Mouse (Mus musculus): ENCODE measurements around the gene Olfr738. TPM values are rescaled to one million over a fixed set of nuclear protein-coding genes. Genes with fewer than 3 reads are reported as not detected.

Gene Olfr738
- total RNA-seq (2021) = not detected

DNA sequence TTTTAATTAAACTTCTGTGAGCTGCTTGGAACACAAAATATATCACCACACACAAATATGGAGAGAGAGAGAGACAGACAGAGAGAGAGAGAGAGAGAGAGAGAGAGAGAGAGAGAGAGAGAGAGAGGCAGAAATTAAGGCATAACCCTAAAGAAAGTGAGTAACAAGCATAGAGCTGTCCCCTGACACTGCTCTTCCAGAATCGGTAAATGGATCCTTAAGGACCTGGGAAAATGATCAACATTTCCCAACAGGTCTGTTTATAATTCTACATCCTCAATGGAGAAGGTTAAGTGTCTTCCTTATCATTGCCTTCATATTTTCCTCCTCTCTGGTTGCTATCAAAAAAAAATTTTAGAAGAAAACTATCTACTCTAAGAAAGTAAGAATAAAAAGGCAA is at the start of gene Olfr738:
TSS of gene Olfr738 (plus strand) at position 301 of the 400 bp plus-strand sequence.
- intact Hi-C loops (cut with DNase I) = no loop called here
- no peak for DNase-seq (ENCODE audit: low spot score in 2 of 2)

DNA sequence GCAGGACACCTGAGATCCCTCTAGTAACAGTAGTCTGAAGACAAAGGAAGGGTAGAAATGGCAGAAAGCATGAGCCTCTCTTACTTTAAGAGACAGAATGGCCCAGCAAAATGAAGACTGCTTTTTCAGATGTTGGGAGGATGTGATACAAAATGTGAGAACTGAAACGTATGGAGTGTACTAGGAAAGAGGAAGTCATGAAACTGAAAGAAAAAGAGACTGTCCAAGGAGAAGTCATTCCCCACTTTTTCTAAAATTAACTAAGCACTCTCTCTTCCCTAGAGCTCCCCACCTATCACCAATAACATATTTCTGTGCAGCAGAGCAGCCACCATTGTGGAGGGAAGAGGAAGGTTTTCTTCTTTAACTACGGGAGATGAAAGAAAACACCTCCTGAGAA is 49.8 kb upstream of the Olfr738 start, which contains the start of gene Tlr11:
TSS of gene Tlr11 (plus strand) at position 322 of the 400 bp plus-strand sequence.
- intact Hi-C loops (cut with DNase I) = no loop called here
- DNase-seq (ENCODE audit: low spot score in 2 of 2) = no peak

DNA sequence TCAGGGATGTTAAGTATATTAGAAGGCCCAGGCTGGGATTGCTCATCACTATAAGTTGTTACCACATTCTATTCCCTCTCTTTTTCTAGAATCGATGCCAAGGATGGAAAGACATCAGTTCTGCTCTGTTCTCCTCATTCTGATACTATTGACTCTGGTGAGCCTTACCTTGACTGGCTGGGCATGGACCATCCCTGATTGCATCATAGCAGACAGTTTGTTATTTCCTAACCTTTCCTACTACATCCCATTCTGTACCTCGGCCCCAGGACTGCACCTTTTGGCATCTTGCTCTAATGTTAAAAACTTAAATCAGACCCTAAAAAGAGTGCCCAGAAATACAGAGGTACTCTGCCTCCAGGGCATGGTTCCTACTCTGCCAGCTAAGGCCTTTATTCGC is 46.9 kb upstream of the Olfr738 start:
- DNase-seq (ENCODE audit: low spot score in 2 of 2) = no peak
- intact Hi-C loops (cut with DNase I) = no loop called here

DNA sequence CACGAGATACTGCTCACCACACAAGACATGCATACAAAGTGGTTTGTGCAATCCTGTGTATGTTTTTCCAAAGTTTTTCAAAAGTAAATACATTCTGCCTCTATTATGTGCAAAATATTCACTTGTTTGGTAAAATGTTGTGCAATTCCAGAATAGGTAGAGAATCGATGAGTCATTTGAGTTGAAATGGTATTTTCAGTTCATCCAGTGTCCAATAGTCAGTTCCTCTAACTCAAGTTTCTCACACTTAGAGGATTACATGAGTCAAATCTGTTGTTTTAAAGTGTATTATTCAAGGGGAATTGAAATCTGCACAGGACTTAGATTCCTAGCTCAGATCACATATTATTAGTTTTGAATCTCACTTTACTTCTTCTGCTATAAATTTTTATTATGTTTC is 43.8 kb upstream of the Olfr738 start:
- intact Hi-C loops (cut with DNase I) = no loop called here
- no peak for DNase-seq (ENCODE audit: low spot score in 2 of 2)

DNA sequence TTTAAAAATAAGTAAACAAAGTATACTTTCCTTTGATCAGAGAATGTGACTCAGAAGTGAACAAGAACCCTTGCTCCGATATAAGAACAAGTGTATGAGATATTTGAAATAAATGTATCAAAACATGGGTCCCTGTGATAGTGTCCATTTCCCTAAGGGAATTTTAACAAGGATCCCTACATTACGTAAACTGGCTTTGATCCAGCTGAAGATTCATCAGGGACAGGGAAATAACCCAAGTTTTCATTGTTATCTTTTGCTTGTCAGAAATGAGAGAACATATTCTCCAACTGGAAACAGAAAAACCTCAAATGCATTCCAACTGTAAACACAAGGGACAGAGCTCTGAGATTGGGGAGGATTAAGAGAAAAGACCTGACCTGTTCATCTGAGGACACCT is 26.5 kb upstream of the Olfr738 start, which contains the start of gene Olfr736:
TSS of gene Olfr736 (plus strand) at position 301 of the 400 bp plus-strand sequence.
- intact Hi-C loops (cut with DNase I) = no loop called here
- no peak for DNase-seq (ENCODE audit: low spot score in 2 of 2)

DNA sequence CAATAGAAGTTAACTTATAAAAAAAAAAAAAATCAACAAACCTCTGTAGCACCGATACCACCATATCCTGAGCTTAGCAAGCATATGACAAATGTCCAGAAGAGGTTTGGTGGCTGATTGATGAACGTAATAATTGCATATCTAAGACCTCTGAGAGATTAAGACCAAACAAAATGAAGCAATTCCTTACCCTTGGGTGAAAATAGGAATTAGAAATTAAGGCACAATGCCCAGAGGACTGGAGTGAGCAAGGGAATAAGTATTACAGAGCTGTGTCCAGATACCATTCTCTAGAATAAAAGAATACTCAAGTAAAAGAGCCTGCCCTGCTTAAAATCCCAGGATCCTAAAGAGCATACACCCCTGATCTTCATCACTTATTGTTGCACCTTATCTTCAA is 11.0 kb downstream of the Olfr738 start, which contains the start of gene Olfr739:
TSS of gene Olfr739 (plus strand) at position 301 of the 400 bp plus-strand sequence.
- no peak for DNase-seq (ENCODE audit: low spot score in 2 of 2)
- intact Hi-C loops (cut with DNase I) = no loop called here

DNA sequence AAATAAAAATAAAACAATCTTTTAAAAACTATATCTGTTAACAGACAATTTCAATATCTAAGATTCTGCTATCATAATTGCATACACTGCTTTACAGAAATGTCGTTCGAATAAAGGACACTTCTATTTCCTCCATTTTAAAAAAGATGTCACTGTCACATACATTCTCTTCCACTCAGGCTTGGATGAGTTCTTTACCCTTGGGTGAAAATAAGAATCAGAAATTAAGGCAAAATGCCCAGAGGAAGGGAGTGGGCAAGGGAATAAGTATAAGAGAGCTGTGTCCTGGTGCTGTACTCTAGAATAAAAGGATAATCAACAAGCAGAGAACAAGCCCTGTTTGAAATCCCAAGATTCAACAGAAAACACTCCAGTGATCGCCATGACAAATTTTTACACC is 37.9 kb downstream of the Olfr738 start, which contains the start of gene Olfr740:
TSS of gene Olfr740 (plus strand) at position 301 of the 400 bp plus-strand sequence.
- intact Hi-C loops (cut with DNase I) = no loop called here
- no peak for DNase-seq (ENCODE audit: low spot score in 2 of 2)

Other genes with a start within 250 kb of the Olfr738 start
- gene Olfr730, start 219.4 kb upstream of the Olfr738 start, total RNA-seq (2021) = not detected
- gene Olfr731, start 165.7 kb upstream of the Olfr738 start, total RNA-seq (2021) = not detected
- gene Olfr732, start 123.4 kb upstream of the Olfr738 start, total RNA-seq (2021) = not detected
- not detected for gene Olfr733, start 106.0 kb upstream of the Olfr738 start, total RNA-seq (2021)
- not detected for gene Olfr734, start 80.8 kb upstream of the Olfr738 start, total RNA-seq (2021)
- not detected for gene Olfr735, start 58.7 kb upstream of the Olfr738 start, total RNA-seq (2021)
- gene Tlr11, start 49.7 kb upstream of the Olfr738 start, total RNA-seq (2021) = not detected
- gene Olfr736, start 26.4 kb upstream of the Olfr738 start, total RNA-seq (2021) = not detected
- not detected for gene Olfr739, start 11.1 kb downstream of the Olfr738 start, total RNA-seq (2021)
- not detected for gene Olfr740, start 38.0 kb downstream of the Olfr738 start, total RNA-seq (2021)
- not detected for gene Olfr741, start 65.2 kb downstream of the Olfr738 start, total RNA-seq (2021)
- not detected for gene Olfr742, start 96.0 kb downstream of the Olfr738 start, total RNA-seq (2021)
- not detected for gene Olfr743, start 114.3 kb downstream of the Olfr738 start, total RNA-seq (2021)
- not detected for gene Olfr744, start 207.3 kb downstream of the Olfr738 start, total RNA-seq (2021)
- not detected for gene Olfr745, start 231.8 kb downstream of the Olfr738 start, total RNA-seq (2021)
- not detected for gene Olfr746, start 239.5 kb downstream of the Olfr738 start, total RNA-seq (2021)

Data from left cerebral cortex, postnatal 25 days (tissue).